Mouse (Mus musculus) lung, embryonic 16.5 days (tissue): ENCODE data around the gene Ulk2. TPM values are rescaled to one million over a fixed set of nuclear protein-coding genes. Genes with fewer than 3 reads are reported as not detected.

Experiments
- ATAC-seq: fragments of 200-750 bp; cut with Nextera tagmentation; 2 replicates; pipeline ENCODE4 v1.8.0; 2017; ENCODE audit warnings: low read depth, mild to moderate bottlenecking, moderate library complexity
- H3K27ac ChIP-seq: fragments of 300-500 bp; sonication (generic); 2 replicates; pipeline ENCODE4 v1.5.1; 2014; ENCODE audit warnings: mild to moderate bottlenecking, control low read depth, low read length
- H3K27me3 ChIP-seq: fragments of 300-500 bp; sonication (generic); 2 replicates; pipeline ENCODE4 v1.6.1; 2014; ENCODE audit warnings: low read depth, low read length, mixed read lengths; ENCODE audit not compliant: control insufficient read depth, insufficient read depth
- H3K36me3 ChIP-seq: fragments of 300-500 bp; sonication (generic); 2 replicates; pipeline ENCODE4 v1.6.1; 2014; ENCODE audit warnings: low read length; ENCODE audit not compliant: control insufficient read depth, insufficient read depth
- H3K4me1 ChIP-seq: fragments of 300-500 bp; sonication (generic); replicated peaks from 2 replicates; pipeline ENCODE4 v1.6.1; 2014; ENCODE audit warnings: low read length, mixed read lengths; ENCODE audit not compliant: control insufficient read depth, insufficient read depth
- H3K4me2 ChIP-seq: fragments of 300-500 bp; sonication (generic); 2 replicates; pipeline ENCODE4 v1.6.1; 2014; ENCODE audit warnings: low read depth, low read length, control low read depth
- H3K4me3 ChIP-seq: fragments of 300-500 bp; sonication (generic); 2 replicates; pipeline ENCODE4 v1.5.1; 2014; ENCODE audit warnings: mild to moderate bottlenecking, low read length, control low read depth
- H3K9ac ChIP-seq: fragments of 300-500 bp; sonication (generic); 2 replicates; pipeline ENCODE4 v1.6.1; 2014; ENCODE audit warnings: low read length, control low read depth
- H3K9me3 ChIP-seq: fragments of 300-500 bp; sonication (generic); 2 replicates; pipeline ENCODE4 v1.6.1; 2016; ENCODE audit warnings: low read length; ENCODE audit not compliant: control insufficient read depth
- WGBS: fragments of 180-500 bp; shearing (Covaris S2); extraction: QIAGEN DNeasy Blood & Tissue Kit; methylation state at CpG from one replicate; pipeline ENCODE4 v1.1.7; 2014; 5-methylcytosine and 5-hydroxymethylcytosine counted together
- polyA plus RNA-seq: library from polyadenylated mRNA; unstranded; fragments of >200 nt; fragmentation: Nextera tagmentation; extraction: Ambion mirVana; gene quantifications from 2 replicates; pipeline ENCODE4 v1.2.1, GENCODE M21; 2015

Gene Ulk2
- 12.2 and 12.4 TPM in 2 replicates for polyA plus RNA-seq

DNA sequence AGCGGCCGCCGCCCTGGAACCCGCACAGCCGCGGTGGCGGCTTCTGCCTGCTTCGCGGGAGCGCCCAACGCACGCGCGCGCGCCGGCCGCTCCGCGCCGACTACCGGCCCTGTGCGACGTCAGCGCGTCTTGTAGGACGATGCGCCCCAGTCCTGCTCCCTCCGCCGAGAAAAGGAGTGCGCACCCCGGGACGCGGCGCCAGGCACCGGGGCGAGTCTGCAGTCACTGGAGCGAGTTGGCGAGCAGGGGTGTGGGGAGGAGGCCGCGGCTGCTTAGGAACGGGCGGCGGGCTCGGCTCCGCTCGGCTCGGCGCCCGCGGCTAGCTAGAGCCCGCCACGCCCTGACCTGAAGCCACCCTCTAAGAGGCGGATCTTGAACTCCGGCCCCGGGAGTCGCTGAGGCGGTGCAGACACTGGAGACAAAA, at the start of gene Ulk2:
TSS of gene Ulk2 (minus strand) at position 86 of the 424 bp plus-strand sequence.
- under 1% methylated on average over 56 of the region's 58 CpGs for WGBS
- peak; percentile 92 for ATAC-seq
- Histone ChIP-seq H3K4me3 (peak within 1 kb of the TSS; percentile 90), H3K27ac (peak within 1 kb of the TSS; percentile 90), H3K27me3 (no peaks in the 10 kb centered on the region), H3K4me2 (peak within 1 kb of the TSS; percentile 81), H3K36me3 (no peaks in the 10 kb centered on the region), H3K4me1 (peaks cover 4% of the 10 kb centered on the region; the same call in 1 of the 2 replicates), H3K9me3 (no peaks in the 10 kb centered on the region), H3K9ac (peak within 1 kb of the TSS; percentile 99)

DNA sequence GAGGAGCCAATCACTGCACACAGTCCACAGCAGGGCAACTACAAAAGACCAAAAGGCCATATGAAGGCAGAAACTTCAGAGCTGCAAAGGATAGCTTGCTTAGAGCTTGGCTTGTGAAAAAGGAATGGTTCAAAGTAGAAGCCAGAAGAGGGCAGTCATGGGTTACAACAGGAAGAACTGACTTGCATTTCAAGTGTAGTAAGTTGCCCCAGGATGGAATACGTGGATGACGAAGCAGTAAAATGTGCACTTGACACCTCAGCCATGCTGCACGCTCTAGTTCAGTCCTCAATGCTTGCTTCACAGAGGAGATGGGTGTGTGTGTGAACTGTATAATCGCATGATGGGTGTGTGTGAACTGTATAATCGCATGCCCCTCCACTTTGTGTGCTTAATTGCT, 27.3 kb upstream of the Ulk2 start:
- no peak overlapping the region for H3K4me2 ChIP-seq
- no peak for ATAC-seq
- no peak overlapping the region for H3K27ac ChIP-seq
- no peaks in the 10 kb centered on the region for H3K4me1 ChIP-seq
- no peaks in the 10 kb centered on the region for H3K9me3 ChIP-seq
- H3K4me3 ChIP-seq: no peak overlapping the region
- no peak overlapping the region for H3K9ac ChIP-seq
- 77% methylated on average over 5 of the region's 5 CpGs for WGBS
- peaks cover 13% of the 10 kb centered on the region; the same call in 1 of the 2 replicates for H3K36me3 ChIP-seq
- no peaks in the 10 kb centered on the region for H3K27me3 ChIP-seq

DNA sequence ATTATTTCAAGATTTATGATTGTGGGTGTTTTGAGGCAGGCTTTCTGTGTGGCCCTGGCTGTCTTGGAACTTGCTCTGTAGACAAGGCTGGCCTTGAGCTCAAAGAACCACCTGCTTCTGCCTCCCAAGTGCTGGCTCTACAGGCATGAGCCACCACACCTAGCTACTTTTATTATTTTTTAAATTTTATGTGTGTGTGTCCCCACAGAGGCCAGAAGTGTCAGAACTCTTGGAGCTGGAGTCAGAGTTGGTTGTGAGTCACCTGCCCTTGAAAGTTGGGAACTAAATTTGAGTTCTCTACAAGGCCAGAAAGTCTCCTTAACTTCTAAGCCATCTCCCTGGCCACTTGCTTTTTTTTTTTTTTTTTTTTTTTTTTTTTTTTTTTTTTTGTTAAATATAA, 25.0 kb upstream of the Ulk2 start:
- ATAC-seq: no peak
- no peak overlapping the region for H3K27ac ChIP-seq
- no peaks in the 10 kb centered on the region for H3K4me1 ChIP-seq
- no peak overlapping the region for H3K4me3 ChIP-seq
- no peaks in the 10 kb centered on the region for H3K9me3 ChIP-seq
- no peaks in the 10 kb centered on the region for H3K27me3 ChIP-seq
- no peak overlapping the region for H3K9ac ChIP-seq
- H3K4me2 ChIP-seq: no peak overlapping the region
- peaks cover 21% of the 10 kb centered on the region for H3K36me3 ChIP-seq

DNA sequence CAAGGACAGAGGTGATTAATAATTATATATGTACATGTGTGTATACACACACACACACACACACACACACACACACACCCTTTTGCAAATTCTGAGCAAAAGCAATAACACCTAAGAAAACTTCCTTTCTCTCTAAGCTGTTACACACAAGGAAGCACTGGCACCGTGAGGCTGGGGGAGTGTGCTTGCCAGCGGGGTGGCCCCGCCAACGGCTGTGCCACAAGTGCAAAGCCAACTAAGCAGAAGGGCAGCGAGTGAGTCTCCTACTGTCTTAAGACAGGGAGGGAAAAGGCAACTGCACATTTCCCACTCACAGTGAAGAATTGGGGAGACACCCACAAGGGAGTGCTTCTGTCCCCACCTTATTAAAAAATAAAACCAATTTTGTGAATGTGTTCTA, 17.0 kb upstream of the Ulk2 start:
- Histone ChIP-seq H3K9ac (no peak overlapping the region), H3K27me3 (no peaks in the 10 kb centered on the region), H3K4me2 (no peak overlapping the region), H3K27ac (no peak overlapping the region), H3K36me3 (peaks cover 38% of the 10 kb centered on the region), H3K9me3 (no peaks in the 10 kb centered on the region), H3K4me3 (no peak overlapping the region), H3K4me1 (no peaks in the 10 kb centered on the region)
- ATAC-seq: no peak
- 94% methylated on average over 5 of the region's 5 CpGs for WGBS

DNA sequence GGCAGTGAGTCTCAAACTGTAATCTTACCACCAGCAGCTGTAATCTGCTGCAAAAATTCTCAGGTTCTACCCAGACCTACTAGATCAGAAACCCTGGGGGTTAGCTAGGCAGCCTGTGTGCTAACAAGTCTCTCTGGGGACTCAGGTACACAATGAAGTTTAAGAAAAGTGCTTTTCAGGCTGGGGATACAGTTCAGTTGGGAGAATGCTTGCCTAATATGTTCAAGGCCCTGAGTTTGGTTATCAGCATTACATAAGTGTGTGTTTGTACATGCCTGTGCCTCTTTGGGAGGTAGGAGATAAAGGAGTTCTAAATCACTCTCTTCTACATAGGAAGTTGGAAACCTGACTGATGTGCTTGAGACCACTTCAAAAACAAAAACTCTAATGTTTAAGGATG, 12.0 kb upstream of the Ulk2 start:
- Histone ChIP-seq H3K9me3 (no peaks in the 10 kb centered on the region), H3K4me3 (no peak overlapping the region), H3K4me2 (no peak overlapping the region), H3K27ac (no peak overlapping the region), H3K27me3 (no peaks in the 10 kb centered on the region), H3K4me1 (no peaks in the 10 kb centered on the region), H3K9ac (no peak overlapping the region), H3K36me3 (peaks cover 9% of the 10 kb centered on the region)
- ATAC-seq: 0 out of 2 replicates have a peak, but pooled peaks have one; percentile 28

DNA sequence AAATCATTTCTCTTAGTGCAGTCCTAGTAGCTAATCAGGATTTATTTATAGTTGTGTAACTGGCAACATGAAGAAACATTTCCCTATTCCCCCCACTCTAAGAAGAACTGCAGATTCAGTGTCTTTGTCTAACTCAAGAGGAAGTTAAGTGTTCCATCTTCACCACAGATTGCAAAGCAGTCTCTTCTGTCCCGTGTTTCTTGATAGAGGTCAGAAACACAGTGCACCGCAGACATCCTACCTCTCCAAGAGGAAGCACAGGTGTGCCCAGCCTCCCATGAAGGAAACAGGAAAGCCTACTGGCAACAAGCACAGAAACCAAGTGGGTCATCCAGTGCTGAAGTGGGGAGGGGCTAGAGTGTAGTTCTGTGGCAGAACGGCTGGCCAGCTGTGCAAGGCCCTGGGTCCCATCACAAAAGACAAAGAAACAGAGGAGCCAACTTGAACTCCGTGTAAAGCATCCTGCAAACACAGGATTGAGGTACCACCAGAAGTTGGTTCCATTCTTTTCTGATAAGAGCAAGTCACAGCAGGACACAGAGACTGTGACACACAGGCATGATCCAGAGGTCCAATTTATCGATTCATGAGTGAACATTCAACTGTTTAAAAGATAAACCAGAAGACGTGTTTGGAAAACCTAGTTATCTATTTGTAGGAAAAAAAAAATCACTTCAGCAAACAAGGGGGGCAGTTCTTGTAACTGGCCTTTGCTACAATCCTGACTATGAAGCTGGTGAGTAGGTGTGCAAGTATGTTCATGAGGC, 7.1 kb upstream of the Ulk2 start:
- 62% methylated on average over 6 of the region's 6 CpGs for WGBS
- Histone ChIP-seq H3K27me3 (no peaks in the 10 kb centered on the region), H3K36me3 (no peaks in the 10 kb centered on the region), H3K4me3 (no peak overlapping the region), H3K4me2 (no peak overlapping the region), H3K27ac (no peak overlapping the region), H3K9ac (no peak overlapping the region), H3K4me1 (no peaks in the 10 kb centered on the region), H3K9me3 (no peaks in the 10 kb centered on the region)
- no peak for ATAC-seq

DNA sequence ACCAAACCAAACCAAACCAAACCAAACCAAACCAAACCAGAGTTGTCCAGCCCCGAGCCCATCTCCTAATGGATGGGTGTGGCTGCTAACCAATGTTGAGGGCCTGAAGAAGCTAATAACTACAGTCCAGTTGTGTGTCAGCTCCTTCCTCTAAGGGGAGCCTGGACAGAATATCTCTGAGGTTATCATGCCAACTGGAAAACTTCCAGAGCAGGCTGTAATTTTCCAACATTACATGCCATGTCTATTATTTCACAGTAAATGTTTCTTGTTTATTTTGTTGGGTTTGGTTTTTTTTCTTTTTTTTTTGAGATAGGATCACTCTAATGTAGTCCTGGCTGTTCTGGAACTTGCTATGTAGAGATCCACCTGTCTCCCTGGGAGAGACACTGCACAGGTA, 4.4 kb upstream of the Ulk2 start:
- Histone ChIP-seq H3K36me3 (no peaks in the 10 kb centered on the region), H3K27me3 (no peaks in the 10 kb centered on the region), H3K4me1 (no peaks in the 10 kb centered on the region), H3K4me2 (no peak overlapping the region), H3K27ac (no peak overlapping the region), H3K9ac (no peak overlapping the region), H3K4me3 (no peak overlapping the region), H3K9me3 (no peaks in the 10 kb centered on the region)
- 52% methylated on average over 1 of the region's 1 CpGs for WGBS
- no peak for ATAC-seq

DNA sequence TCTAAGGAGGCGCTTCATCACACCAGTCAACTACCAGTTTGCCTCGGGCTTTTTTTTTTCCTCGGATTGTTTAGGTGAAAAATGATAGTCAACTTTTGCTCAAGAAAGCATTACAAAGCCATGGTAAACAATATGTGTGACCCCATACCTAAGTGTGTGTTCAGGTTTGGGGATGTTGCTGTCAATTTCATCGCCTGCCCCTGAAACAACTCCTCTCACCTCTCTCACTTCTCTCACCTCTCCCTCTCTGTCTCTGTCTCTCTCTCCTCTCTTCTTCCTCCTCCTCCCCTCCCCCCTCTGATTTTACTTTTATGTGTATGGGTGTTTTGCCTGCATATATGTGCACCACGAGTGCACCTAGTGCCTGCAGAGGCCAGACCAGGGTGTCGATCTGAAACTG, 666 bp upstream of the Ulk2 start:
- no peaks in the 10 kb centered on the region for H3K36me3 ChIP-seq
- whole genome bisulfite sequencing: 44% methylated on average over 6 of the region's 6 CpGs
- H3K27me3 ChIP-seq: no peaks in the 10 kb centered on the region
- no peak for ATAC-seq
- H3K27ac ChIP-seq: no peak overlapping the region
- peak overlapping the region; percentile 81 for H3K4me2 ChIP-seq
- peaks cover 4% of the 10 kb centered on the region; the same call in 1 of the 2 replicates for H3K4me1 ChIP-seq
- H3K9ac ChIP-seq: peak overlapping the region; percentile 99
- peak overlapping the region; percentile 90 for H3K4me3 ChIP-seq
- no peaks in the 10 kb centered on the region for H3K9me3 ChIP-seq

DNA sequence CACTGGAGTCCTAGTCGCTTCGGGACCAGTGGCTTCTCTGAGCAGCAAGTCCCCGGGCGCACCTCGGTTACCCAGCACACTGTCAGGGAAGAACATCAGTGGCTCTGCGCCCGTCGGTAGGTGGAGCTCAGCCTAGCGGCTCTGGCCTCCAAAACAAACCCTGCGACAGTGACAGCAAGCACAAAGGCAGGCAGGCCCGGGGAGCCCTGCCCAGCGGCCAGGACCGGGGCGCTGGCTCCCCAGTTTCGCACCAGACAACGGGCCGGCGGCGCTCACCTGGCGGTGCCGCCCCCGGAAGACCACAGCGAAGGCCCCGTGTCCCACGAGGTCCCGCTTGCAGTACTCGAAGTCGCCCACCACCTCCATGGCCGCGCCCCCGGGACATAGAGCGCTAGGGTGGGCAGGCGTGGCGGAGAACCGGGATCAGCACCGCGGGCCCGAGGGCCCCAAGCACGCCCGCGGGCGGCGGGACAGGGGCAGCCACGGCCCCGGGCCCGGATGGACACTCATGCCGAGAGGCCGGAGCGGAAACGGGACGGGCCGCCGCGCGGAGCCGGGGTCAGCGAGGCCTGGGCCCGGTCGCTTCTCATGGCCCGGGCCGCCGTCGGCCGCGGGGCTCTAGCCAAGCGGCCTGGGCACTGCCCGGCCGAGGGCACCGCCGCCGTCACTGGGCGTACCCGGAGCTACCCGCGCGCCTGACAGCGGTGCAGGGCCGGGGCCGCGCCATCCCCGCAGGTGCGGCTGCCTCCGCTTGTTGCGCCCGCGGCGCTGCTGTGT, 474 bp downstream of the Ulk2 start:
- peak; percentile 88 for ATAC-seq
- Histone ChIP-seq H3K36me3 (no peaks in the 10 kb centered on the region), H3K4me1 (peaks cover 4% of the 10 kb centered on the region; the same call in 1 of the 2 replicates), H3K27me3 (no peaks in the 10 kb centered on the region), H3K4me3 (peak overlapping the region; percentile 90), H3K27ac (peak overlapping the region; percentile 90), H3K9ac (peak overlapping the region; percentile 99), H3K4me2 (peak overlapping the region; percentile 81), H3K9me3 (no peaks in the 10 kb centered on the region)
- under 1% methylated on average over 67 of the region's 87 CpGs for WGBS
